Mouse (Mus musculus): ENCODE results near the gene Gemin4. TPM values are rescaled to one million over a fixed set of nuclear protein-coding genes. Genes with fewer than 3 reads are reported as not detected.

Gemin4 gene
- 7.8 and 18.9 TPM in 2 replicates for polyA plus RNA-seq (2012; rRNA removed)

DNA sequence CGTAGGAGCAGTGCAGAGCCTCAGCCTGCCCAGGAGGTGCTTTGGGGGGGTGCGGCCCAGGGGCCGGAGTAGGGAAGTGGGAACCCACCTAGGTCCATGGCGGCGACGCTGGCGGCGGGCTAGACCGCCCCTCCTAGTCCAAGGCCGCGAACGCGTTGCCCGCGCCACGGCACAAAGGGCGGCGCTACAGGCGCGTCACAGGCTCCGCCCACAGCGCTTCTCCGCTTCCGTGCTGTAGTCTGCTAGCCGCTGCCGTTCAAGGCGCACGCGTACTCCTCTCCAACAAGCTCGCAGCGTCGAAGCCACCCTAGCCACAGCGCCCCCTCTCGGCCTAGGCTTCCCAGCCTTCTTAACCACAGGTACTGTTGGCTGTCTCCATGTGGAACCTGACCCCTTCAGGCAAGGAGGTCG, at the start of gene Gemin4, which contains the start of gene Dbil5:
Gene Gemin4 (minus strand): TSS at position 275 of the 411 bp plus-strand sequence.
Gene Dbil5 (plus strand): TSS at position 219 of the 411 bp plus-strand sequence.

DNA sequence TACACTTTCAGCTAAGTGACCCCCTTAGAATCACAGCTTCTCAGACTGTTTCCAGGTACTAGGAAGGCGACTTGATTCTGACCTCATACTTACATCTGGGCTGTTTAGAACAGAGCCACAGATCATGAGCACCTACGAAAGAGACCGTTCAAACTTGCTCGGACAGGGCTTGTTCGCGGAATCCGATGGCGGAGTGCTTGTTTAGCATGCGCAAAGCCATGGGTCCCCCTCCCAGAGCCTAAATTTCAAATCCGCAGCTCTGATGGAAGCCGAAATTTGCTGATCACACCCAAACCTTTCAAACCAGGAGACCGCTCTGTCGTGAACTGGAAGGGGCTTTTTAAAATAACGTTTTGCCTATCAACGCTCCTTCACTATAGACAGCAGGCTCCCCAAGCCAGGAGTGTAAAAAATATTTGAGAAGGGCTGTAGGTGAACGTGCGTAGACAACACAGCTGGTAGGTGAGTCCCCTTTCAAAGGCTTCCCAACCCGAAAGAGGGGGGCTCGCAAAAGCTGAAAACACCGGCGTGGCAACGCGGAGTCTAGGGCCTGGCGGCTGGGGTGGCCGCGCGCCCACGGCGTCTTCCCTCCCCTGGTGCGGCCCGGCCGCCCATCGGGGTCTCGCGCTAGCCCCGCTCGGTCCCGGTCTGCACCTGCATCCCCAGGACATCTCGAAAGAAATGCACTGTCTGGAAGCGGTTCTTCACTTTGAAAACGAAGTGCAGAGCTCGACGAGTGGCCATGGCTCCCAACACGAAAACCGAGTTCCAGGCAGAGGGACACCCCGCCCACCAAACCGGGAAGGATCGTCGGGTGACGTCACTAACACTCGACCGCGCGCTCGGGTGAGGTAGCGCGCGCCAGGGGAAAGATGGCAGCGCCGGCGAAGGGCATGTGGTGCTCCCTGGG, 25.7 kb upstream of the Gemin4 start, which contains the start of the genes Mrm3 and Glod4:
Gene Mrm3 (plus strand): TSS at position 815 of the 910 bp plus-strand sequence.
Gene Glod4 (minus strand): TSS at position 825 of the 910 bp plus-strand sequence.

DNA sequence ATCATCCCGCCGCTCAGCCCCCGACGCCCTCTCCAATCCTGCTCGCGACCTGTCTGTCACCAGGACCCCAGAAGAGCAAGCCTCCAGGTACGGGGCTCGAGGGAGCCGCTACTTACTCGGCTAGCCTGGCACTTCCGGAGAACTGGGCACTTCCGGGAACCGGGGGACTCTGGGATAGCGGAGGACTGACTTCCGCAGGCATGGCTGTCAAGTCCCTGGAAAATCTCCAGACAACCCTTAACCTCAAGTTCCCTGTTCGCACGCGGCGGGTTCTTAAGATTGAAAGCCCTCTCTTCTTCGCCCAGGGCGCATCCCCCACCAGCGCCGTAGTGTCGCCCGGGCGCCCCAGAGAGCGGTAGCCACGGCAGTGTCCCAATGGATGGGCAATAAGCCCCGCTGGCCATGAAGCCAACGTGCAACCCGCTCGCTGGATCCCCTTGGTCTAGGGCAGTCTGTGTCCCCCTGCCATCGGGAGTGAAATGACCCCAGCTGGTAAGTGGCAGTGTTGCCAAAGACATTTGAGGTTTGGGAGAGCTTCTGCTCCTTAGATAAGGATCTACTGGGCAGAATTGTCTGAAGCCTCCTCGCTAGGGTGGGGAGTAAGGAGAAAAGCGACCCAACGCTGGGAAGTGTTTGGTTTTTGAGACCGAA, 37.8 kb downstream of the Gemin4 start, which contains the start of the genes Vps53 and Fam57a:
Gene Vps53 (minus strand): TSS at position 153 of the 651 bp plus-strand sequence.
Gene Fam57a (plus strand): TSS at position 177 of the 651 bp plus-strand sequence.

Other genes with a start within 250 kb of the Gemin4 start
- gene 1700016K19Rik, start 217.8 kb downstream of the Gemin4 start, polyA plus RNA-seq (2012; rRNA removed), result 0.40 and 1.1 TPM in 2 replicates
- gene Rflnb, start 189.9 kb downstream of the Gemin4 start, polyA plus RNA-seq (2012; rRNA removed), result 6.8 and 16.6 TPM in 2 replicates
- gene Vps53, start 38.0 kb downstream of the Gemin4 start, polyA plus RNA-seq (2012; rRNA removed), result 33.6 and 37.3 TPM in 2 replicates
- gene Fam57a, start 38.0 kb downstream of the Gemin4 start, polyA plus RNA-seq (2012; rRNA removed), result 11.6 and 25.9 TPM in 2 replicates
- gene Dbil5, start 56 bp downstream of the Gemin4 start, polyA plus RNA-seq (2012; rRNA removed), result 0.29 and 0.36 TPM in 2 replicates
- gene Mrm3, start 26.1 kb upstream of the Gemin4 start, polyA plus RNA-seq (2012; rRNA removed), result 14.1 and 20.7 TPM in 2 replicates
- gene Glod4, start 26.1 kb upstream of the Gemin4 start, polyA plus RNA-seq (2012; rRNA removed), result 75.4 and 78.7 TPM in 2 replicates
- 54.0 and 60.9 TPM in 2 replicates for gene Nxn, start 181.5 kb upstream of the Gemin4 start, polyA plus RNA-seq (2012; rRNA removed)
- gene Timm22, start 189.3 kb upstream of the Gemin4 start, polyA plus RNA-seq (2012; rRNA removed), result 44.4 and 45.5 TPM in 2 replicates

Data from central nervous system, embryonic 11.5 days (tissue).